Mouse (Mus musculus): ENCODE data around the gene Esyt3. TPM values are rescaled to one million over a fixed set of nuclear protein-coding genes. Genes with fewer than 3 reads are reported as not detected.

Esyt3 gene
- polyA plus RNA-seq, 1 experiment from 2014 or later, result 0.06 TPM

DNA sequence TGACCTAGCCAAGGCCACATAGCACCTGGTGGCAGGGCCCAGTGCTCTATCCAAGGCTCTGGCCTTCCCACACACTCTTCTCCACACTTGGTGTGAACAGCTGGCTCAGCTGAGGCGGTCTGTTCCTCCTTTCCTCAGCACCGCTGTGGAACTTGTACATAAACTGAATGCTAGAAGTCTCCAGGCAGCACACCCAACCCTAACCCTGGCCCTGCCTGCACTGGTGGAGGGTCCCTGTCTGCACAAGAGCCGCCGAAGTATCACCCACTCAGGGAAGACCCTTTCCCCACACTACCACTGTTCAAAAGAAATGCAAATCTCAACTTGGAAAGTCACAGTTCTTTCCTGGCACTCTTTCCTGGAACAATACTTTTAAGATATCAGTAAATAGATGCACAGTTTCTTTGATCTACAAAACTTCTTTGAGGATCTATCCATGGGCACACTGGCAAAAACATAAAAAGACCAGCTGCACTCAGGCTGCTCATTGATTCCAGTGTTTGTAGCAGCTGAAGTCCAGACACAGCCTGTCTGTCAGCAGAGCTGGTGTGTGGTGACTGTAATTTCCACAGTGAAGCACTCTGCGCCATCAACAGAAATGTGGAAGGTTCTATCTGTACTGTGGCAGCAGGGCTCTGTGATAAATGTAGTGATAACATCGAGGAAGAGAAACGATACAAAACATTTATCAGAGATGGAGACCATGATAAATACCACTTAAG is 33.0 kb downstream of the Esyt3 start:
- no peaks in the 10 kb centered on the region for H3K27me3 ChIP-seq
- in situ Hi-C loops (cut with MboI; ENCODE audit: low pct_unique_long_range_greater_than_20kb), result no loop called here
- TF ChIP-seq CTCF (IDR thresholded peaks at IDR 0.05), result no peak
- DNase-seq (ENCODE audit: low read depth, low spot score) (no peak), ATAC-seq (no peak)
- ChIA-PET POLR2A (no interaction called here), CTCF (no interaction called here)

DNA sequence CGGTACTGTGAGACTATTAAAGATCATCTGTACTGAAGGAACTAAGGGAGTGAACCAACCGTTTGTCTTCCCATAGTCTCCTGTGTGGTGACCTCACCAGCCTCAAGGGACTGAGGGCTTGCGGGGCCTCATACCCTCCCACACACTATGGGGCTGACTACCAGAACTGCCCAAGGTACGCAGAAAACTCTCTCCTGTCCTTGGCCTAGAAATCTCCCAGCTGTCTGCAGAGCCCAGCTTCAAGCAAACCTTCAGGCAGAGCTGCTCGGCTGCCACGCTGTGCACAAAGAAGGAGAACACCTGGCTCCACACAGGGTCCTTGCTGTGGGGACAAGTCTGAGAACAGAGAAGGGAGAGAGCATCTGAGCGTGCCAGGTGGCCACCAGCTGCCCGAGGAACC is 38.4 kb downstream of the Esyt3 start:
- in situ Hi-C loops (cut with MboI; ENCODE audit: low pct_unique_long_range_greater_than_20kb), result no loop called here

GRCm38 (mm10) chr9:99319343-99319951 is 38.9 kb downstream of the Esyt3 start:
- DNase-seq (ENCODE audit: low read depth, low spot score) (no peak), ATAC-seq (no peak)
- ChIA-PET CTCF (no interaction called here), POLR2A (no interaction called here)
- no peaks in the 10 kb centered on the region for H3K27me3 ChIP-seq
- TF ChIP-seq CTCF (IDR thresholded peaks at IDR 0.05), result no peak
- in situ Hi-C loops (cut with MboI; ENCODE audit: low pct_unique_long_range_greater_than_20kb), result no loop called here

More for the DNA sequence above, 38.4 kb downstream of the Esyt3 start:
- no peaks in the 10 kb centered on the region for H3K27me3 ChIP-seq
- no peak for ATAC-seq
- ChIA-PET POLR2A (no interaction called here), CTCF (no interaction called here)
- TF ChIP-seq CTCF (IDR thresholded peaks at IDR 0.05), result no peak
- no peak for DNase-seq (ENCODE audit: low read depth, low spot score)

- DNase-seq (ENCODE audit: low read depth, low spot score), result no peak
- in situ Hi-C loops (cut with MboI; ENCODE audit: low pct_unique_long_range_greater_than_20kb), result no loop called here
- no peak for ATAC-seq
- CTCF ChIA-PET, result no interaction called here
- no peak for TF ChIP-seq CTCF (IDR thresholded peaks at IDR 0.05)
- no peaks in the 10 kb centered on the region for H3K27me3 ChIP-seq
- POLR2A ChIA-PET, result no interaction called here
Measured at GRCm38 (mm10) chr9:99306226-99306625, 52.1 kb downstream of the Esyt3 start.

DNA sequence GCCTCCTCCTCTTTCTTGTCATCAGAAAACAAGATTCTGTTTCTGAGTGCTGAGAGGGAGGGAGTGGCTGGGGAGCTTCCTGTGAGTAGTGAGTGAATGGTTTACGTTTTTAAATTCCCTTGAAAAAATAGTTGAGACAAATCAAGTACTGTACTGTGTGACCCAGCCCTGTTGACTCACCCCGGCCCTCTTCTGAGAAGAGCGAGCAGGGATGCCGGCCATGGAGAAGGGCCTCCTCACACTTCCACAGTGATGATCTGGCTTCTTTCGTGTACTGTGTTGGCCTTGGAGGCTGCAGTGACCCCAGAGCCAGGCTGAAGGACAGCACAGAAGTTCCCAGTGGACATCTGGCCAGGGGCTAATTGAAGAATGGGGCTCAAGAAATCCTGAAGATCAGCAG is 54.1 kb downstream of the Esyt3 start:
- CTCF ChIA-PET, result no interaction called here
- in situ Hi-C loops (cut with MboI; ENCODE audit: low pct_unique_long_range_greater_than_20kb), result no loop called here
- DNase-seq (ENCODE audit: low read depth, low spot score), result no peak
- no peaks in the 10 kb centered on the region for H3K27me3 ChIP-seq
- TF ChIP-seq CTCF (IDR thresholded peaks at IDR 0.05), result no peak
- no peak for ATAC-seq
- POLR2A ChIA-PET, result no interaction called here

Other genes with a start within 250 kb of the Esyt3 start
- 24.5 TPM for gene Pik3cb, start 217.9 kb downstream of the Esyt3 start, polyA plus RNA-seq (2021)
- 0.18 TPM for gene Faiml, start 121.3 kb downstream of the Esyt3 start, polyA plus RNA-seq (2021)
- gene Cep70, start 115.2 kb downstream of the Esyt3 start, polyA plus RNA-seq (2021), result 9.1 TPM
- 38.2 TPM for gene Mras, start 78.8 kb upstream of the Esyt3 start, polyA plus RNA-seq (2021)
- not detected for gene Nme9, start 92.9 kb upstream of the Esyt3 start, polyA plus RNA-seq (2021)
- gene Armc8, start 210.3 kb upstream of the Esyt3 start, polyA plus RNA-seq (2021), result 22.6 TPM
- gene Dbr1, start 217.2 kb upstream of the Esyt3 start, polyA plus RNA-seq (2021), result 18.6 TPM